Mouse (Mus musculus) CD8-positive naive resting alpha-beta T cell, adult 2 months (primary cell): ENCODE data around the gene Krt82.
"Not testable (repeated sequence)": the region's sequence is repeated elsewhere in the genome, so short reads cannot be mapped to it uniquely, and the experiment has no call there.

ENCODE experiments used
- DNase-seq, 2 experiments: peaks; one replicate each; pipeline ENCODE4 v3.0.0; 2022; ENCODE audit warnings: low read depth in 2 of 2, low spot score in 2 of 2

Krt82 gene

DNA sequence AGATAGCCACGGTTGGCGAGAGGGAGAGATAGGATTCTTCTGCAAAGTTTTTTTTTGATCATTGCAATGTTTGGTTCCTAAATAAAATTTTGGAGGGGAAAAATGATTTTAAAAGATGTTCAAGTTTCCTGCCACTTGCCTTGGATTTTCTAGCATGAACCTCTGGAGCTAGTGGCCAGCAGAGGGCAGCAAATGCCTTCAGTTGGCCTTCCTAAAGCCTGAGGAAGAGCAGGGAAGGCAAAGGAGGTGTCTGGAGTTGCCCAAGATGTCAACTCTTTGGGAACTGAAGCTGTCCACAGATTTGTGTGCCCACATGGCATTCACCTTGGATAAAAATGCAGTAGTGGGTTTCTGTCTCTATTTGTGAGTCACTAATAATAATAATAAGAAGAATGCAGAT lies 30.7 kb downstream of the Krt82 start:
- no peak for DNase-seq

GRCm38 (mm10) chr15:101517161-101517560 lies 33.3 kb downstream of the Krt82 start, which contains the start of gene Gm49425:
Gene Gm49425 (minus strand): TSS chr15:101517261.
- DNase-seq: not testable (repeated sequence)

DNA sequence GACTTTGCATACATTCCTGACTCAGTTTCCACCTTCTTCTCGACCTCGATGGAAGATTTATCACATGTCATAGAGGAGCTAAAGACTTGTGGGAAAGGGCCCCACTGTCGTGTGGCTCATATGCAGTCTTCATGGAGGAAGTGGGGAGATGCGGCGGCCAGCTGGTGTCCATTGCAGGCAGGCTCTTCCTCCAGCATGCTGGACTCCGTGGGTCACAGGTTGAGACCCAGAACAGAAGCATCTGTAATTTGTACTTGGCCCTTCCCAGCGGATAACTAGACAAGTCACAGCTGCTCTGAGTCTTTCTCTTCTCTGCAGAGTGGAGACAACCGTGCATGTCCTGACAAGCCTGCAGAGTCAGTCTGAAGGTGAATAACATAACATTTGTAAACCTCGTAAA lies 42.2 kb downstream of the Krt82 start:
- DNase-seq: no peak

DNA sequence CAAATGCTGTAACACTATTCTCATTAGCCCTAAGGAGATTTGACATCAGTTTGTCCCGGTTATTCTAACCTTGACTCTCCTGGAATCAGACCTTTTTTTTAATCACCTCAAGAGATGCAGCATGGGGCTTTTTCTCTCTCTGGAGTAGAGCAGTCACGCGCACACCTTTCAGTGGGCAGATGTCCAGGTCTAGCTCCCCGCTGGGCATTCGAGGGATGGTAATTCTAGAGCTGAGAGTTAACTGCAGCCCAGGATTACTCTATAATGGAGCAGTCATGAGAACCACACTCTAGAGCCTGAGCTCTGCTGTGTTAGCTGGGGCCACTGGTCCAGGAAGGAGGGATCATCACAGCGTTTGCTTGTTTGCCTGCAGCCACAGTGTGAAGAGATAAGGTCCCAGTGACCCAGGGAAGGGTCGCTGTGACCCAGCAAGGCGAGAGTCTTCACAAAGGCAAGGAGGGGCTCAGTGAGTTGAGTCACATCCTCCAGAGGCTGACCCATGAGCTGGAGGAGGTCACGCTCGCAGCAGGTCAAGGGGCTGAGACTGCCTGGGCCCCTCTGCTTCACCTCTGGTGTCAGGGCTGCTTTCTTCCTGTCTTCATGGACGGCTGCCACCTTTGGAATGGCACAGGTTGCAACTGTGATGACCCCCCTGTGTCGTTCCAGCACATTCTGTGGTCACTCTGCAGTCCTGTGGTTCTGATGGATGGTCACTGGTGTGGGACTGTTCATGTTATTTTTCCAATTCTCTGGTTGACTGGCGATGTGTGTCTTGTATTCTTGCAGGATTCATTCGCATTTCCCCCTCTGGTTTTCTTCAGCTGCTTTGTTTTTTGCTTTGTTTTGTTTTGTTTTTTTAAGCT lies 43.3 kb downstream of the Krt82 start:
- DNase-seq: no peak

- DNase-seq: no peak
Observed at GRCm38 (mm10) chr15:101497181-101497580, 53.3 kb downstream of the Krt82 start.

- no peak for DNase-seq
Observed at GRCm38 (mm10) chr15:101495266-101495665, 55.2 kb downstream of the Krt82 start.

GRCm38 (mm10) chr15:101494203-101494602 lies 56.3 kb downstream of the Krt82 start:
- no peak for DNase-seq

DNA sequence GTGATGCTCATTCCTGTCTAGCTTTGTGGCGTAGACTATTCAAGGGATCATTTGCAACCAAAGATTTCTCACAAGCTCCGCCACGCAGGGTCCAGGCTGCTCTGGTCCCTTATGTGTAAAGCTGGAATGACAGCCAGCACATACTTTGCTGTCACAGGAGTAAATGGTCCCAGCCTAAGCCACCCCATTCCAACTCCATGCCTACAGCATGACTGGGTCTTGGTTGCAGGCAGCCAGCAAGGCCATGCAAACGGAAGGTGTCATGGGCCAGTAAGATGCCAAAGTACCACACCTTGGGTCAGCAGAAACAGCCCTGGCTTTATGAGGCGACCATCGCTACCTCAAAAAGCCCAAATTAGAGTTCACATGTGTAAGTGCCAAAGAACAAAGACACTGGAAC lies 56.8 kb downstream of the Krt82 start:
- DNase-seq: no peak

GRCm38 (mm10) chr15:101492718-101493117 lies 57.7 kb downstream of the Krt82 start:
- DNase-seq: no peak

GRCm38 (mm10) chr15:101491431-101491830 lies 59.0 kb downstream of the Krt82 start, which contains the start of gene Krt83:
Gene Krt83 (minus strand): TSS chr15:101491512.
- no peak for DNase-seq
